Mouse (Mus musculus) midbrain, embryonic 13.5 days (tissue): Measurements from ENCODE around the gene Bcan. TPM values are rescaled to one million over a fixed set of nuclear protein-coding genes. Genes with fewer than 3 reads are reported as not detected.
A peak's percentile ranks its signal among the peaks of the same experiment; 100 is the strongest.

Experiments
- ATAC-seq: fragments of 200-750 bp; cut with Nextera tagmentation; 2 replicates; pipeline ENCODE4 v1.8.0; 2017; ENCODE audit warnings: mild to moderate bottlenecking, moderate TSS enrichment, moderate library complexity
- H3K27ac ChIP-seq: fragments of 300-500 bp; sonication (generic); 2 replicates; pipeline ENCODE4 v1.5.1; 2015; ENCODE audit warnings: inconsistent platforms, mild to moderate bottlenecking, moderate library complexity
- H3K27me3 ChIP-seq: fragments of 300-500 bp; sonication (generic); 2 replicates; pipeline ENCODE4 v1.6.1; 2015; ENCODE audit warnings: mild to moderate bottlenecking, inconsistent platforms
- H3K36me3 ChIP-seq: fragments of 300-500 bp; sonication (generic); 2 replicates; pipeline ENCODE4 v1.6.1; 2015; ENCODE audit warnings: mild to moderate bottlenecking, inconsistent platforms
- H3K4me1 ChIP-seq: fragments of 300-500 bp; sonication (generic); replicated peaks from 2 replicates; pipeline ENCODE4 v1.6.1; 2015; ENCODE audit warnings: inconsistent platforms
- H3K4me2 ChIP-seq: fragments of 300-500 bp; sonication (generic); replicated peaks from 2 replicates; pipeline ENCODE4 v1.6.1; 2015; ENCODE audit warnings: moderate library complexity, mild to moderate bottlenecking, inconsistent platforms
- H3K4me3 ChIP-seq: fragments of 300-500 bp; sonication (generic); replicated peaks from 2 replicates; pipeline ENCODE4 v1.5.1; 2015; ENCODE audit warnings: mild to moderate bottlenecking, inconsistent platforms
- H3K9ac ChIP-seq: fragments of 300-500 bp; sonication (generic); replicated peaks from 2 replicates; pipeline ENCODE4 v1.6.1; 2015; ENCODE audit warnings: mild to moderate bottlenecking, inconsistent platforms
- H3K9me3 ChIP-seq: fragments of 300-500 bp; sonication (generic); 2 replicates; pipeline ENCODE4 v1.6.1; 2016; ENCODE audit warnings: mild to moderate bottlenecking, inconsistent platforms
- WGBS: fragments of 180-500 bp; shearing (Covaris S2); methylation state at CpG from one replicate; pipeline ENCODE4 v1.1.7; 2015; 5-methylcytosine and 5-hydroxymethylcytosine counted together
- polyA plus RNA-seq: library from polyadenylated mRNA; unstranded; fragments of >200 nt; fragmentation: Nextera tagmentation; extraction: Ambion mirVana; gene quantifications from 2 replicates; pipeline ENCODE4 v1.2.1, GENCODE M21; 2015

Gene Bcan
- polyA plus RNA-seq, 1 experiment from 2014 or later = 10.1 TPM

GRCm38 (mm10) chr3:87960191-87960585, 39.8 kb downstream of the Bcan start:
- ATAC-seq = 0 out of 2 replicates have a peak, but pooled peaks have one; percentile 1
- 2% methylated on average over 10 of the region's 10 CpGs for WGBS
- Histone ChIP-seq H3K9me3 (no peaks in the 10 kb centered on the region), H3K27me3 (no peaks in the 10 kb centered on the region), H3K4me3 (peak overlapping the region; percentile 37), H3K4me1 (peaks cover 29% of the 10 kb centered on the region), H3K9ac (peak overlapping the region; percentile 71), H3K36me3 (no peaks in the 10 kb centered on the region), H3K4me2 (peak overlapping the region; percentile 60), H3K27ac (peak overlapping the region; percentile 95)

GRCm38 (mm10) chr3:87959371-87959770, 40.7 kb downstream of the Bcan start:
- Histone ChIP-seq H3K4me1 (peaks cover 29% of the 10 kb centered on the region), H3K4me2 (no peak overlapping the region), H3K9ac (no peak overlapping the region), H3K27ac (peak overlapping the region; percentile 95), H3K4me3 (no peak overlapping the region), H3K36me3 (no peaks in the 10 kb centered on the region), H3K27me3 (no peaks in the 10 kb centered on the region), H3K9me3 (no peaks in the 10 kb centered on the region)
- WGBS = 67% methylated on average over 7 of the region's 7 CpGs
- no peak for ATAC-seq

DNA sequence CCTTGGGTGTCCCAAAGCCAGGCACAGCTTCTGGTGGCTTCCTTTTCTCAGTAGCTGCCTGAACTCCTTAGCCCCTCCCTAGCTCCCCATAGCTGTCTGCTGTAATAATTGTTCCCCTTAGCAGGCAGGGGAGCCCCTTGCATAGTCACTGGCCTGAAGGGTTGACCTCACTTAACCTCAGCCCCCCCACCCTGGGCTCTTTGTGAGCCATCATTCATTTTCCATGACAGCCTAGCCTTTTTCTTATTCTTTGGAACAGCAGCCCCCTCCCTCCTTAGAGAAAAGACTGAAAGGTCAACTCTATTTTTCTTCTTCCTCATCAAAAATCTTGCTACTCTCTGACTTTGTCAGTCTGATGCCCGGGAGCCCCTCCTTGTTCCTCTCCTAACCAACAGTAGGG, 41.1 kb downstream of the Bcan start:
- no peak for ATAC-seq
- peaks cover 29% of the 10 kb centered on the region for H3K4me1 ChIP-seq

DNA sequence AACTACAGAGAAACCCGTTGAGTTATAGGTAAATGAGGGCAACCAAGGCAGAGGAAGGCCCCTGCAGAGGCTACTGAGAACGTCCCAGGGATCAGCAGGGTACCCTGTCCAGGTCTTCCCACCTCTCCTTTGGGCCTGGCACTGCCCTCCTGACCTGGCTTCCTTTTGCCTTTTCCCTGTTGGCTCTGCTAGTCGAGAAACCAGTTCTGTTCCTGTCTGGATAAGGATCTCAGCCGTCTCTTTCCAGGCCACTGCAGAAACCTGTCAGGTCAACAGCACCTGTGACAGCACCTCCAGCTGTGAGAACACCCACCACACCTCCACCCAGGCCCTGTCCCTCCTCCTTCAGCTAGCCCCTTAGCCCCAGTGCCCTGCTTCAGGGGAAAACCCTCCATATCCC, 41.6 kb downstream of the Bcan start:
- H3K36me3 ChIP-seq = no peaks in the 10 kb centered on the region
- WGBS = 28% methylated on average over 4 of the region's 4 CpGs
- H3K4me2 ChIP-seq = no peak overlapping the region
- ATAC-seq = no peak
- H3K9ac ChIP-seq = no peak overlapping the region
- H3K9me3 ChIP-seq = no peaks in the 10 kb centered on the region
- no peak overlapping the region for H3K27ac ChIP-seq
- H3K4me1 ChIP-seq = peaks cover 29% of the 10 kb centered on the region
- no peak overlapping the region for H3K4me3 ChIP-seq
- H3K27me3 ChIP-seq = no peaks in the 10 kb centered on the region

More for the DNA sequence above, 41.1 kb downstream of the Bcan start:
- H3K4me3 ChIP-seq = no peak overlapping the region
- no peaks in the 10 kb centered on the region for H3K27me3 ChIP-seq
- H3K27ac ChIP-seq = no peak overlapping the region
- no peaks in the 10 kb centered on the region for H3K36me3 ChIP-seq
- no peaks in the 10 kb centered on the region for H3K9me3 ChIP-seq
- WGBS = 32% methylated on average over 1 of the region's 1 CpGs
- no peak overlapping the region for H3K9ac ChIP-seq
- no peak overlapping the region for H3K4me2 ChIP-seq

DNA sequence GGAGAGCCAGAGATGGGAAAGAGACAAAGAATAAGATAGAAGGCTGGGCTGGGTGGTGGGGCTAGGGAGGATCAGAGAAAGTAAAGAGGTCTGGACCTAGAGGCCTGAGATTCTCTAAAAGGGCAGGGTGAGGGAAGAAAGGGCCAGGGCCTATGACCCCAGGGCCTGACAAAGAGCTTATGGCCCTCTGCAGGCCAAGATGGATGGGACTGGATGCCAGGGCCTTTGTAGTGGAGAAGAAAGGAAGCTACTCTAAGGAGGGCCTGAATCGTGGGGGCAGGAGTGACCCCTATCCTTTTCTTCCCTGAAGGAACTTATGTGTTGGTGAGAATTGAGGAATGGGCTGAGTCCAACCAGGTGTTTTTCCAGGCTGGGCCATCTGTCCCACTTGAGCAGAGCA, 42.0 kb downstream of the Bcan start:
- ATAC-seq = no peak
- 0% methylated on average over 1 of the region's 1 CpGs for WGBS
- H3K9ac ChIP-seq = no peak overlapping the region

DNA sequence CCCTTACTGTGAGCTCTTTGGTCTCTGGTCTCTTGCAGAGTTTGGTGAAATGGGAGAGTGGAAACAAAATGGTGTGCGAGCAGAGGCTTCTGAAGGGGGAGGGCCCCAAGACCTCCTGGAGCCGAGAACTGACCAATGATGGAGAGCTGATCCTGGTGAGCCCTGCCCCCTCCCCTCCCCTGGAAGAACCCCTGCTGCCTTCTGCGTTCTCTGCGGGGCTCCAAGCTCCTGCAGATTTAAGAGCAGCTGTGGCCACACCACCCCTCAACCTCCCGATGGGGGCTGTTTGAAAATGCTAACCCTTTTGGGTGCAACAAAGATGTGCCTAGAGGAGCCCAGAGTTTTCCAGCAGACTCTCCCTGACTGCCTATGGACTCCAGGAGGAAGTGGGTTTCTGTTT, 47.6 kb downstream of the Bcan start:
- H3K27ac ChIP-seq = peak overlapping the region; percentile 65
- peak; percentile 59 for ATAC-seq
- no peaks in the 10 kb centered on the region for H3K9me3 ChIP-seq
- peak overlapping the region; percentile 48 for H3K4me2 ChIP-seq
- H3K4me1 ChIP-seq = peaks cover 58% of the 10 kb centered on the region
- H3K4me3 ChIP-seq = peak overlapping the region; percentile 16; the same call in 1 of the 2 replicates
- no peaks in the 10 kb centered on the region for H3K27me3 ChIP-seq
- peak overlapping the region; percentile 49 for H3K9ac ChIP-seq
- 4% methylated on average over 5 of the region's 5 CpGs for WGBS
- H3K36me3 ChIP-seq = no peaks in the 10 kb centered on the region

More for the DNA sequence above, 42.0 kb downstream of the Bcan start:
- no peaks in the 10 kb centered on the region for H3K27me3 ChIP-seq
- H3K9me3 ChIP-seq = no peaks in the 10 kb centered on the region
- H3K27ac ChIP-seq = no peak overlapping the region
- peaks cover 33% of the 10 kb centered on the region for H3K4me1 ChIP-seq
- no peak overlapping the region for H3K4me3 ChIP-seq
- H3K4me2 ChIP-seq = no peak overlapping the region
- no peaks in the 10 kb centered on the region for H3K36me3 ChIP-seq

DNA sequence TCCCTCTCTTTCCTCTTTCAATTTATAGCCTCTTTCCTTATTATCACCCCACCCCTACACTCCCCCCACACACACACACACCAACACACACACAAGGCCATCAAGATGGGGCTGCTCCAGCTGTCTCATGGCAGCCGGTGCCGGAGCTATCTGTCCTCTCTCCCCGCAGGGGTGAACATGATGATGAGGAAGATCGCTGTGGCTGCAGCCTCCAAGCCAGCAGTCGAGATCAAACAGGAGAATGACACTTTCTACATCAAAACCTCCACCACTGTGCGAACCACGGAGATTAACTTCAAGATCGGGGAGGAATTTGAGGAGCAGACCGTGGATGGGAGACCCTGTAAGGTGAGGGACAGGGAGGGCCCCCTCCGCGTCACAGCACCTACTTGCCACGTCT, 48.1 kb downstream of the Bcan start:
- Histone ChIP-seq H3K4me3 (peak overlapping the region; percentile 16; the same call in 1 of the 2 replicates), H3K9me3 (no peaks in the 10 kb centered on the region), H3K36me3 (no peaks in the 10 kb centered on the region), H3K27ac (peak overlapping the region; percentile 65), H3K4me2 (peak overlapping the region; percentile 48), H3K27me3 (no peaks in the 10 kb centered on the region), H3K9ac (peak overlapping the region; percentile 44; the same call in 1 of the 2 replicates), H3K4me1 (peaks cover 63% of the 10 kb centered on the region)
- ATAC-seq = no peak
- 15% methylated on average over 12 of the region's 12 CpGs for WGBS

GRCm38 (mm10) chr3:87949955-87950515, 50.0 kb downstream of the Bcan start:
- Histone ChIP-seq H3K4me1 (peaks cover 82% of the 10 kb centered on the region), H3K4me3 (peak overlapping the region; percentile 29), H3K4me2 (peak overlapping the region; percentile 62), H3K9ac (peak overlapping the region; percentile 52; the same call in 1 of the 2 replicates), H3K27me3 (no peaks in the 10 kb centered on the region), H3K9me3 (no peaks in the 10 kb centered on the region), H3K27ac (peak overlapping the region; percentile 59), H3K36me3 (no peaks in the 10 kb centered on the region)
- no peak for ATAC-seq
- WGBS = 5% methylated on average over 13 of the region's 13 CpGs

- no peaks in the 10 kb centered on the region for H3K27me3 ChIP-seq
- no peak for ATAC-seq
- peak overlapping the region; percentile 64 for H3K9ac ChIP-seq
- peak overlapping the region; percentile 29 for H3K4me3 ChIP-seq
- peak overlapping the region; percentile 59 for H3K27ac ChIP-seq
- H3K36me3 ChIP-seq = no peaks in the 10 kb centered on the region
- H3K4me1 ChIP-seq = peaks cover 87% of the 10 kb centered on the region
- no peaks in the 10 kb centered on the region for H3K9me3 ChIP-seq
- WGBS = 6% methylated on average over 16 of the region's 16 CpGs
- H3K4me2 ChIP-seq = peak overlapping the region; percentile 62
Measured at GRCm38 (mm10) chr3:87949266-87949954, 50.6 kb downstream of the Bcan start.

DNA sequence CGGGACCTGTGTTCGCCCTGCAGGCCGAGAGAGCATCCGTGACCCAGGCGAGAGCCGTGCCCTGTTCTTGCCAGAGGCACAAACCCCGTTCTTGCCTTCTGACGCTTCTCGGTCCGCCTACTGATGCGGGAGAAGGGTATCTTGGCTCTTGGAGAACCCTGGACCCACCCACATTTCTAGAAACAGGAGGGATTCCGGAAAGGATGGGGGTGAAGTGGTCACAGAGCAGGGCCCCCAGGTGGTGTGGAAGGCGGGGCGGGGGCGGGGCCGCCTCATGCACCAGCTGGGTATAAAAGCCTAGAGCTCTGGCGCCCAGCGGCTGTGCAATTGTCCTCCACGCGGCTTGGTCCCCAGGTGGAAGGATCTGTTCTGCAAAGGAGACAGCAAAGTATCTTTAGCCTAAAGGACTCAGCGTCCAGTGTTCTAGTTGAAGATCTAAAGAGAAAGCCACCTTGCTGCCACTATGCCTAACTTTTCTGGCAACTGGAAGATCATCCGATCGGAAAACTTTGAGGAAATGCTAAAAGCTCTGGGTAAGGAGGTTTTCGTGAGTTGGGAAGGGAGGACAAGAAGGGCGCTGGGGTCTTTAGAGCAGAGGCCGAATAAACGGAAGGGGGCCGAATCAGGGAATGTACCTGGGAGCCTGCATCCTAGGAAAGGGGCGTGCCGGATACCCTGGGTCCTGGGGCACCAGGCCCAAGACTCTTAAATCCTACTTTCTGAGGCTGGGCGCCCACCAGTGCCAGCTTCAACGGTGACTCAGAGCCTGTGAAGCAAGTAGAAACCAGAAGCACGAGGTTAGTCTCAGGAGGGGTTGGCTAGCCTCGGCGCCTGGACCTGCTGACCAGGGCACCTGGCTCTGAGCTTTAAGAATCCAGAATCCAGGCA, 51.4 kb downstream of the Bcan start, which contains the start of gene Crabp2:
Gene Crabp2, plus strand, starts transcription at position 289 of the 888 bp plus-strand sequence.
- Histone ChIP-seq H3K36me3 (no peaks in the 10 kb centered on the region), H3K4me3 (peak within 1 kb of the TSS; percentile 29), H3K9ac (peak within 1 kb of the TSS; percentile 64), H3K4me2 (peak within 1 kb of the TSS; percentile 62), H3K27ac (peak within 1 kb of the TSS; percentile 69), H3K27me3 (no peaks in the 10 kb centered on the region), H3K9me3 (no peaks in the 10 kb centered on the region), H3K4me1 (peaks cover 87% of the 10 kb centered on the region)
- 0 out of 2 replicates have a peak, but pooled peaks have one; percentile 5 for ATAC-seq
- 1% methylated on average over 35 of the region's 35 CpGs for WGBS

GRCm38 (mm10) chr3:87947811-87948199, 52.2 kb downstream of the Bcan start:
- WGBS = under 1% methylated on average over 17 of the region's 17 CpGs
- no peak for ATAC-seq
- Histone ChIP-seq H3K9me3 (no peaks in the 10 kb centered on the region), H3K27ac (0 out of 2 replicates have a peak overlapping the region, but pooled peaks have one; percentile 69), H3K27me3 (no peaks in the 10 kb centered on the region), H3K4me3 (peak overlapping the region; percentile 29), H3K4me2 (peak overlapping the region; percentile 62), H3K4me1 (peaks cover 81% of the 10 kb centered on the region), H3K9ac (peak overlapping the region; percentile 64), H3K36me3 (no peaks in the 10 kb centered on the region)
